ENCODE assay signal across 28 mouse cellular contexts in the genomic region with DNA sequence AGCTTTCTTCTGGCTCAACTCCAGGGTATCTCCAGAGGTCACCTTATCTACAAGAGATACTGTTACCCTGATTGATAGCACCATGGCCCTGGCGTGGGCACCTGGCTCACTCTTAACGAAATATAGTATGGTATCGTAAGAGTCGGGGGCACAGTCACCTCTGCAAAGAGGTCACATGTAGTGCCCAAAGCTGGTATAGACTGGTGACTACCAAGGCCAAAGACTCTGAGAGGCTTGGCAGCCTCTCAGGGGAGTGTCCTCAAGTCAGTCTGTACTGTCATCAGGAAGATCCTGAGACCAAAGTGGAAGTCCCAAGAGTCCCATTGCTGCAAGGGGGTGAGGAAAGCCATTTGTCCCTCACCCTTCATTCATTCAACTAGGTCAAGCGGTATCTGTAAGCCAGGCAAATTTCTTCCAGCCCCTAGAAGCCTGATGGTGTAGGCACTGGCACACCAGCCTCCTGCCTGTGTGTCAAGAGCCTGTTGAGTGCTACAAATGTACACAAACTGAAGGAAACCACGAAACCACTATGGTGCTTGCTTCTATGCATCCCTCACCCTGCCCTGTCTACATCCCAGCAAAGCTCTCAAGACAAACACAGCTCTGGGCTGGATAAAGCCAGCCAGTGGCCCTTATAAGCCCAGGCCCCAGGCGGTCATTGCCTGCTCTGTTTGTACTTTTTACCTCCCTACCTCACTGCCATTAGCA. TPM values are rescaled to one million over a fixed set of nuclear protein-coding genes. Genes with fewer than 3 reads are reported as not detected.
DNase-seq lines count a peak whose midpoint lies in the region; ATAC-seq and TF ChIP-seq lines count a peak whose summit lies in the region.
"Had no signal": no experiment of that assay in that cellular context is flagged by ENCODE, and none has a peak within 500 bp of the region (broad histone marks: within the 10 kb centered on the region; RNA-seq: fewer than 3 reads in every experiment).

No protein-coding gene starts in this region.

- H3K4me2 ChIP-seq in liver, embryonic 13.5 days = no peak overlapping the region
- H3K4me2 ChIP-seq: embryonic facial prominence, embryonic 13.5 days; forebrain, embryonic 12.5 days; hindbrain, embryonic 14.5 days had no signal

- no peak for TF ChIP-seq POLR2A in lung, adult 2 months (IDR thresholded peaks at IDR 0.05; ENCODE audit: borderline replicate concordance, extremely low read depth, low read depth, low read length)

- H3K4me1 ChIP-seq in liver, embryonic 13.5 days (replicated peaks) = peaks cover 7% of the 10 kb centered on the region
- H3K4me1 ChIP-seq in lung, adult 2 months (ENCODE audit: control insufficient read depth, insufficient read depth, low read length) = no peaks in the 10 kb centered on the region
- H3K4me1 ChIP-seq: embryonic facial prominence, embryonic 13.5 days; forebrain, embryonic 12.5 days; heart, embryonic 10.5 days; hindbrain, embryonic 10.5 days had no signal

- ATAC-seq in liver, embryonic 13.5 days (ENCODE audit: low read depth) = 0 out of 2 replicates have a peak, but pooled peaks have one; percentile 19
- ATAC-seq: activated CD4-positive, CD25-positive, alpha-beta regulatory T cell, adult 4 months; forebrain, embryonic 16.5 days; Patski had no signal

- no peaks in the 10 kb centered on the region for H3K9me3 ChIP-seq in liver, embryonic 13.5 days (replicated peaks)
- H3K9me3 ChIP-seq: embryonic facial prominence, embryonic 13.5 days; forebrain, embryonic 12.5 days; heart, embryonic 10.5 days; hindbrain, embryonic 10.5 days had no signal

- no peak overlapping the region for H3K9ac ChIP-seq in liver, embryonic 13.5 days
- H3K9ac ChIP-seq: embryonic facial prominence, embryonic 13.5 days; forebrain, embryonic 12.5 days; hindbrain, embryonic 14.5 days had no signal

- DNase-seq in adrenal gland, adult 2 months = peak; percentile 64
- no peak for DNase-seq in adrenal gland, postnatal 4 days (ENCODE audit: low spot score in 2 of 2)
- no peak for DNase-seq in liver, embryonic 13.5 days
- DNase-seq in liver = no peak
- peak; percentile 44 for DNase-seq in lung, postnatal 36 days
- no peak for DNase-seq in lung, adult 2 months
- DNase-seq in embryo, embryonic 11 days = no peak
- DNase-seq: cerebellum, adult 11 months; cerebellum, adult 8-10 months; cerebellum, postnatal 14 days; gastrocnemius, postnatal 10 days; heart, adult 18-20 months had no signal

- peaks cover 49% of the 10 kb centered on the region for H3K36me3 ChIP-seq in liver, embryonic 13.5 days

- no peak overlapping the region for H3K27ac ChIP-seq in liver, embryonic 13.5 days
- H3K27ac ChIP-seq: embryonic facial prominence, embryonic 13.5 days; forebrain, embryonic 12.5 days; heart, embryonic 10.5 days; hindbrain, embryonic 10.5 days; hindbrain, embryonic 14.5 days had no signal

- 54% methylated on average over 7 of the region's 7 CpGs for WGBS in liver, embryonic 13.5 days (ENCODE audit: insufficient replicate concordance)
- 63% methylated on average over 7 of the region's 7 CpGs for WGBS in lung, adult 2 months

- H3K4me3 ChIP-seq in liver, embryonic 13.5 days (replicated peaks) = no peak overlapping the region
- H3K4me3 ChIP-seq in lung, adult 2 months (replicated peaks; ENCODE audit: extremely low read depth, low read depth, low read length) = no peak overlapping the region
- H3K4me3 ChIP-seq: embryonic facial prominence, embryonic 13.5 days; forebrain, embryonic 12.5 days; heart, embryonic 10.5 days; hindbrain, embryonic 10.5 days had no signal

- no peaks in the 10 kb centered on the region for H3K27me3 ChIP-seq in liver, embryonic 13.5 days
- H3K27me3 ChIP-seq: CH12.LX; embryonic facial prominence, embryonic 13.5 days; forebrain, embryonic 12.5 days; Patski had no signal

- TF ChIP-seq CTCF in lung, adult 2 months (IDR thresholded peaks at IDR 0.05; ENCODE audit: insufficient read depth, low read length) = no peak

RNA-seq across cellular contexts. Expression of gene Slc35e2, which starts 10.1 kb away (rescaled TPM):
- total RNA-seq in adrenal gland, adult 2 months (2021) = 10 to 100 TPM; 33.6 to 35.9 TPM
- 17.5 and 29.6 TPM in 2 replicates for polyA plus RNA-seq in adrenal gland, adult 2 months (2012; rRNA removed)
- 10 to 100 TPM; 30.5 to 32.9 TPM for total RNA-seq in adrenal gland, postnatal 4 days (2021)
- polyA plus RNA-seq in liver, embryonic 13.5 days (2015; fragmentation: Nextera tagmentation; extraction: Ambion mirVana) = 4.4 and 5.9 TPM in 2 replicates
- polyA plus RNA-seq in lung, adult 2 months (2012; rRNA removed) = 5.2 and 6.6 TPM in 2 replicates

RNA-seq across cellular contexts. Expression of gene Nadk, which starts 29.0 kb away (rescaled TPM):
- total RNA-seq in adrenal gland, adult 2 months (2021) = 100 to 1,000 TPM; 184 to 322 TPM
- 297 and 390 TPM in 2 replicates for polyA plus RNA-seq in adrenal gland, adult 2 months (2012; rRNA removed)
- total RNA-seq in adrenal gland, postnatal 4 days (2021) = 100 to 1,000 TPM; 147 to 160 TPM
- 60.4 and 68.0 TPM in 2 replicates for polyA plus RNA-seq in liver, embryonic 13.5 days (2015; fragmentation: Nextera tagmentation; extraction: Ambion mirVana)
- 110 and 119 TPM in 2 replicates for polyA plus RNA-seq in lung, adult 2 months (2012; rRNA removed)

RNA-seq across cellular contexts. Expression of gene Cdk11b, which starts 33.5 kb away (rescaled TPM):
- total RNA-seq in adrenal gland, adult 2 months (2021) = 10 to 100 TPM; 41.6 to 46.7 TPM
- polyA plus RNA-seq in adrenal gland, adult 2 months (2012; rRNA removed) = 11.9 and 18.9 TPM in 2 replicates
- total RNA-seq in adrenal gland, postnatal 4 days (2021) = 10 to 100 TPM; 53.8 to 55.0 TPM
- polyA plus RNA-seq in liver, embryonic 13.5 days (2015; fragmentation: Nextera tagmentation; extraction: Ambion mirVana) = 30.6 and 36.2 TPM in 2 replicates
- 21.3 and 29.1 TPM in 2 replicates for polyA plus RNA-seq in lung, adult 2 months (2012; rRNA removed)

RNA-seq across cellular contexts. Expression of gene Gm10563, which starts 54.0 kb away (rescaled TPM):
- total RNA-seq in adrenal gland, adult 2 months (2021) = not detected
- not detected in 2 replicates for polyA plus RNA-seq in adrenal gland, adult 2 months (2012; rRNA removed)
- total RNA-seq in adrenal gland, postnatal 4 days (2021) = not detected
- not detected in 2 replicates for polyA plus RNA-seq in liver, embryonic 13.5 days (2015; fragmentation: Nextera tagmentation; extraction: Ambion mirVana)
- polyA plus RNA-seq in lung, adult 2 months (2012; rRNA removed) = not detected in 2 replicates
- total RNA-seq: adrenal gland, postnatal 36 days; CH12.LX; gastrocnemius, postnatal 10 days; gastrocnemius, postnatal 4 days; heart, adult 18-20 months; heart, postnatal 25 days had no signal
- polyA plus RNA-seq: activated CD4-positive, CD25-positive, alpha-beta regulatory T cell, adult 4 months; brain, embryonic 14.5 days; cortical plate, adult 2 months; embryonic facial prominence, embryonic 13.5 days; forebrain, embryonic 12.5 days; forebrain, embryonic 16.5 days; frontal cortex, adult 2 months; heart, embryonic 10.5 days; heart, embryonic 16.5 days; hindbrain, embryonic 10.5 days; hindbrain, embryonic 14.5 days; Patski had no signal

Comparison
In these comparisons a context has a peak if more than half of its experiments do, and no peak if none do; other contexts are left out.
1. DNase-seq: peak in adrenal gland, adult 2 months (single experiment) and lung, postnatal 36 days (single experiment); none in adrenal gland, postnatal 4 days (0 of 2), liver, embryonic 13.5 days (single experiment), liver (single experiment), lung, adult 2 months (single experiment) and embryo, embryonic 11 days (single experiment).